Mouse (Mus musculus) frontal cortex, postnatal 36 days (tissue): ENCODE measurements around the gene Krcc1.
"Not testable (repeated sequence)": the region's sequence is repeated elsewhere in the genome, so short reads cannot be mapped to it uniquely, and the experiment has no call there.

Experiments used
- DNase-seq, 2 experiments: peaks; one replicate each; pipeline ENCODE4 v3.0.0; 2022; ENCODE audit warnings: low spot score in 2 of 2

The Krcc1 gene

DNA sequence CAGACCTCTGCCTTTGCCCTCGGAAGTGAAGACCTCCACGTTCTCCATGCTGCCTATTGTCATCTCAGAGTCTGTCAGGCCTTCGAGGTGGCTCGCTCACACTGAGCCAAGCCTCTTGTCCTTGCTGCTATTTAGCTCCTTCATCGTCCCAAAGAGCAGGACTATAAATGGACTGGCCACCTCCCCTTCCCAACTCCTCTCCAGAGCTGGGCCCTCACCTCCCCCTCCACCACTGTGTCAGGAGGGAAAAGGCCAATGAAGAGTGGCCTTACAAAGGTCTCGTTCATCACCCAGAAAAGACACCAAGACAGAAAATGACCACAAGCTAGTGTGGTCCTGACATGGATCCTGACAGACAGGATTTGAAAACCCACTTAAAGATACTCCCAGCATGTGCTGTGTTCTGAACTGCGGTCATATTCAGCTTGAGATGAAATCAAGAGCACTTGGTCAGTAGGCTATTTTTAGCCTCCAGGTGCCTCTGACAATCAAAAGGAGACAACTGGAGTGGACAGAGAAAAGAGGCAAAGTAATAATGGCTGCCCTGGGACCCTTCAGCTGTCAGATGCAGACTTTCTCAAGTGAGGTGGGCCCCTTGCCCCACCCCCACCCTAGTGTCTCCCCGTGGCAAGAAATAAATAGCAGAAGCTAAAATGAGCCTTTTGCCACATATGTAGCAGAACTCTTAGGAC lies 9.2 kb upstream of the Krcc1 start:
- no peak for DNase-seq

DNA sequence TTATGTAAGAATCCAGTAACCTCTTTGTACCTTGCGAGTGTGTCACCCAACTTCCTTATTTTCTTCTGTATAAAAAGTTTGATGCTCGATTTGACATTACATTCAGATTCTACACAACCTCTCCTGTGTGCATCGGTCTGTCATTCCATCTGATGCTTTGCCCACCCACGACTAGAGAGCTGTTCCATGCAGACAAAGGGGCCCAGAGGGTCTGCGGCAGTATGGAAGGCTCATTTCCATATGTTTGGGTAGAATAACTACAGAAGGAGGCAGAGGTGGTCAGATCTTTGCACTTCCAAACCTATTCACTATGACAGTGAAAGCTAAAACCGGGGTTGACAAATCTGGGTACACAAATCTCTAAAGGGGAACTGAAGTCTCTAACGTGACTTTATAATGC lies 3.9 kb upstream of the Krcc1 start:
- not testable (repeated sequence) for DNase-seq

DNA sequence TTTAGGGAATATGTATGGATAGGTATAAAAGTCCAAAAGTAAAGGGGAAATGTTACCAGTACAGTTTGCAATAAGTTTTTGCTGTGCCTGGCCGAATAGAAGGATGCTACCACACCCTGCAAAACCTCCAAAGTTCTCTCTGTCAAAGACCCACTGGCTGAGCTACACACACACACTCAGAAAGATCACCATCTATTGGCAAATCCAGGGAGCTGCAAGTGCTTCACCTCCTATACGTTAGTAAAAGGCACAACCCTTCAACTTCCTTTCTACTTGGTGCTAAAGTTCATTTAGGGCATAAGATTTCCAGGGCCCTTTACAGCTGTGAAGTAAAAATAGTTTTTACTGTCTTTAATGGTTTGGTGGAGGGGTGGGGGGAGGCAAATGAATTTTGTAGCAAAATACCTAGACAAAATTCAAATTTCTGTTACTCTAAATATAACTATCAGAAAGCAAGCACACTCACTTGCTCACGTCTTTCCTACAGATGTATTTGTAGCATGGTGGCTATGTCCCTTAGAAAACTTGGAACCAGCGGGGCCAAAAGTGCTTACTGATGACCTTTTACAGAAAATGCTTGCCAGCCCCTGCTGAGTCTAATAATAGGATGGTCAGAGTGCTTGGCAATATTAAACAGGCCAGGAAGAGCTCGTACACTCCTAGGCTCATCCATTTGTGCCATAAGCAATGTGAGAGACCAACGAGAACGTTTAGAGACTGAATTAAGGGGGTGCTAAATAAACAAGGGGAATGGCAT lies 2.4 kb upstream of the Krcc1 start:
- no peak for DNase-seq

- not testable (repeated sequence) for DNase-seq
Observed at GRCm38 (mm10) chr6:71269686-71270050, 1.8 kb upstream of the Krcc1 start.

GRCm38 (mm10) chr6:71270301-71271056 lies 998 bp upstream of the Krcc1 start:
- peak; percentile 2 to 7 for DNase-seq

DNA sequence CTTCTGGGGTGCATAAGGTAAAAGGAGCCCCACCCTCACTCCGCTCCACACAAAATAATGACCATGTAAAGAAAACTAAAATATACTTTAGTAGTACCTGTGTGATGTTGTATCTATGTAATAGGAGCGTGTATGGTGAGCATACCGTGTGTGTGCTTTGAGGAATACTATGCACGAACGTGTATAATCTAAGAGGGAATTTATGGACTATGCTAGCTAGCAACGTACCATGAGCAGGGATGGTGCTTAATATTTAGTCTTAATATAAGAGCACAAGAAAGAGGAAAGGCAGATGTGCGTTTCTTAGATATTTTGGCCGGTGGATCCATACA lies 454 bp upstream of the Krcc1 start:
- DNase-seq: peak in 1 of 2 experiments; percentile 1

GRCm38 (mm10) chr6:71272316-71272741 lies 852 bp downstream of the Krcc1 start:
- no peak for DNase-seq

- DNase-seq: no peak
Observed at GRCm38 (mm10) chr6:71273715-71274114, 2.2 kb downstream of the Krcc1 start.

- no peak for DNase-seq
Observed at GRCm38 (mm10) chr6:71274621-71275020, 3.1 kb downstream of the Krcc1 start.

GRCm38 (mm10) chr6:71279418-71279817 lies 7.9 kb downstream of the Krcc1 start:
- DNase-seq: no peak

DNA sequence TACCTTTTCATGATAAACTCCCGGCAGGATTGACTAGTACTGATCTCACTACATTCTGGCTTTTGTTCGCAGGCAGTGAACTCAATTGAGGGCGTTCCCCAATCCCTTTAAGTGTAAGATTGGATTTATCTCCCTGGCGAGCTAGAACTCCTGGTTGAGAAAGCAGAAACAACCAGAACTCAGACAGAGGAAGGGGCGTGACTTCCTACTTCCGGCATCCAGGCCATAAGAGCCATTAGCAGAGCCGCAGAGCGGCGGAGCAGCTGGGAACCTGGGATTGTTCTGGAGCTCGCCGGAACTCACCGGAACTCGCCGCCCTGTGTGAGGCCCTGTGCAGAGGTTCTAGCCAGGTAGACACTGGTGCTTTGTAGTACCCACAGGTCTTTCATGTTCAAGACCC lies 22.0 kb downstream of the Krcc1 start:
- DNase-seq: no peak

DNA sequence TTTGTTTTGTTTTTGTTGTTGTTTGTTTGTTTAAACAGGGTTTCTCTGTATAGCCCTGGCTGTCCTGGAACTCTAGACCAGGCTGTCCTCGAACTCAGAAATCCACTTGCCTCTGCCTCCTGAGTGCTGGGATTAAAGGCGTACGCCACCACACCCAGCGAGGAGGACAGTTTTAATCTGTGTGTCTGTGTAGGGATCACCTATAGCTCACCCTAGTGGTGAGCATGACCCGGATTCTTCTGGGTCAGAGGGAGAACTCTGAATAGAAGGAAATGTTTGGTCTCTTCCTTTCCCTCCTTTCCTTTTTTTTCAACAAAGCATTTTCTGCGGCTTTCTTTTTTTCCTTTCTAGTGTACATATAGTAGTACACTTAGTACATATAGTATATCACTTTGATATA lies 23.8 kb downstream of the Krcc1 start:
- no peak for DNase-seq

- DNase-seq: no peak
Observed at GRCm38 (mm10) chr6:71298051-71298450, 26.6 kb downstream of the Krcc1 start.

- DNase-seq: no peak
Observed at GRCm38 (mm10) chr6:71298751-71299150, 27.3 kb downstream of the Krcc1 start.

DNA sequence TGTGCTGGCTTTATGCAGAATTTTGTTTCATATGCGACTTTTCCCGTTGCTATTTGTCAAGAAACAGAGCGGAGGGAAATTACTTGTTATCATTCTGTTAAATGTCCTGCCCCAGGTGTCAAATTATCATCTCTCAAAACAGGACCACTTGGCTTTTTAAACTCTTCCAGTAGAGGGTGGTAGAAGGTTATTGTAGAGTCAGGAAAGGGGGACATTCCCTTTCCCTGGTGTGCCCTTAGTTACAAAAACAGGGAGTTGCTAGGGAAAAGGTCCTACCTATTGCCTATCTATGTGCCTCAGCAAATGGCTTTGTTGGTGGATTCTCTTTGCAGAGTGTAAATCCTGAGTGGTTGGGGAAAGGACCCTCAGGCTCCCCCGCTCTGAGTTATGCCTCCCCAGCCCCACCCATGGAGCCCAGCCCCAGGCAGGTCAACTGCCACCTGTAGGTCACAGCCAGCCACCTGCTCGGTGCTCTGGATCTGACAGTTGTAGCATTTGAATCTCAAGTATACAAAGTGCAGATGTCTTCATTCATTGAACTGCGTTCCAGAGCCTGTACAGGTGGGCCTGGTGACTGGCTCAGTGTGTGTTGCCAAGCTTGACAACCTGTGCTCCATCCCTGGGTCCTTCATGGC lies 30.7 kb downstream of the Krcc1 start:
- no peak for DNase-seq

DNA sequence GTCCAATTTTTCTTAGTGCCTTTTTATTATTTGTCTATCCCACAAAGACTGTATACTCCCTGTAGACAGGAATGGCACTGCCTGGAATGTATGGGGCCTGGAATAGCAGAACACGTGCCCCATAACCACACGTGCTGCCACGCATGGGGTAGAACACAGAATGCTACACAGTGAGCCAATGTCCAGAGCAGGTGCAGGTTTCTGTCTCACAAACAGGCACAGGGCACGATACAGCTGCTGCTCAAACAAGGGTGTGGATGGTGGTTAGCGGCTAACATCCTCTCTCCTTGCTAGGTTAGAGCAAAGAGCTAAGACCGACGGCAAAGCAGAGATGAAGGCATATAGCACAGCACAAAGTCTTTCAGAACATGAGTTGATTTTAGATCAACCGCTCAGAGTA lies 36.0 kb downstream of the Krcc1 start:
- DNase-seq: no peak

DNA sequence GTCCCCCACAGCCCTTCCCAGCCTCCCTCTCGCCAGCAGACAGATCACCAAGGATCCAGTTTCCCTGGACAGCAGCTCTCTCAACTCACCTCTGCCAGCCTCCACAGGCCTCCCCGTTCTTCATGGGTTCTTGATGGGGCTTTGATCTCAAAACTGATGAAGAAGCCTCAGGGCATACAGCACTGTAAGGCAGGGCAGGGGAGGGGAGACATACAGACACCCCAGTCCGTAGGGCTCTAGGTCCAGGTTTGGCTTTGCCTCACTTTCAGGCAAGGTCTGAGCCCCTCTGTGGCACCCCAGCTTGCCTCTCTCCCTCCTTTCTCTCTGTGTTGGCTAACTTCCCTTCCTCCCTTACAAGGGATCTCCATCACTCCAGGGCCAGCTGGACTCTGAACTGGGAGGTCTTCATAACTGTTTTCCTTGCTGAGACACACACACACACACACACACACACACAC lies 50.4 kb downstream of the Krcc1 start, which contains the start of gene Smyd1:
Smyd1 (minus strand) TSS at position 408 of the 458 bp plus-strand sequence.
- DNase-seq: no peak

GRCm38 (mm10) chr6:71322491-71322921 lies 51.0 kb downstream of the Krcc1 start, which contains the start of gene Cd8b1:
Cd8b1 (plus strand) TSS chr6:71322788.
- no peak for DNase-seq

- DNase-seq: no peak
Observed at GRCm38 (mm10) chr6:71324816-71325215, 53.3 kb downstream of the Krcc1 start.

DNA sequence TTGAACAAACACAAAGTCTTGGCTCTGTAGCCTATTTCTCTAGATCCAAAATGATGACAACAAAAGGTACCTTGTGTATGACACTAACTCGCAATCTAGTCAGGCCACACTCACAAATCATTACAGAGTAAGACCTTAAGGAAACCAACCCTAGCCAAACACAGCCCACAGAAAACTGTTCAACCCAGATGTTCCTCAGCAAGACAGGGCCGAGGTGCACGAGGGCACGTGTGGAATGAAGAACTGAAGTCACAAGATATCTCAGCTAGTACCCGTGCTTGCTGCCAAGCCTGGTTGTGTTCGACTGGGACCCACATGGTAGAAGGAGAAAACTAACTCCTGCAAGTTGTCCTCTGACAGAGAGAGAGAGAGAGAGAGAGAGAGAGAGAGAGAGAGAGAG lies 58.4 kb downstream of the Krcc1 start:
- no peak for DNase-seq

- DNase-seq: no peak
Observed at GRCm38 (mm10) chr6:71330486-71330885, 59.0 kb downstream of the Krcc1 start.

DNA sequence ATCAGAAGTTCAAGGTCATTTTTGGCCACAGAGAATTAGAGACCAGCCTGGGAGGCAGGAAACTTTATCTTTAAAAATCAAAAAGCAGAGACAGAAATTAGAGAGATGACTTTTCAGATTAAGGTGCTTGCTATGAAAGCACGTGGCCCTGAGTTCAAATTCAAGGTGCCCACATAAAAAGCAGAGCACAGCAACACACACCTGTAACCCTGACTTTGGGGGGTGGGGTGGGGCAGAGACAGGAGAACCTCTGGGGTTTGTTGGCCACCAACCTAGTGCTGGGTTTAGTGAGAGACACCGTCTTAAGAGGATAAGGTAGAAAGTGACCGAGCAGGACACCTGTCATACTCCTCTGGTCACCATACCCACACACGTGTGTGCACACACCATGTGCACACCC lies 60.0 kb downstream of the Krcc1 start:
- not testable (repeated sequence) for DNase-seq
